Mouse (Mus musculus): Measurements from ENCODE around the gene Snrnp35. TPM values are rescaled to one million over a fixed set of nuclear protein-coding genes. Genes with fewer than 3 reads are reported as not detected.
A peak's percentile ranks its signal among the peaks of the same experiment; 100 is the strongest.

Snrnp35 gene
- total and polyA plus RNA-seq, 2 experiments from 2014 or later, result 4.4 to 14.0 TPM

DNA sequence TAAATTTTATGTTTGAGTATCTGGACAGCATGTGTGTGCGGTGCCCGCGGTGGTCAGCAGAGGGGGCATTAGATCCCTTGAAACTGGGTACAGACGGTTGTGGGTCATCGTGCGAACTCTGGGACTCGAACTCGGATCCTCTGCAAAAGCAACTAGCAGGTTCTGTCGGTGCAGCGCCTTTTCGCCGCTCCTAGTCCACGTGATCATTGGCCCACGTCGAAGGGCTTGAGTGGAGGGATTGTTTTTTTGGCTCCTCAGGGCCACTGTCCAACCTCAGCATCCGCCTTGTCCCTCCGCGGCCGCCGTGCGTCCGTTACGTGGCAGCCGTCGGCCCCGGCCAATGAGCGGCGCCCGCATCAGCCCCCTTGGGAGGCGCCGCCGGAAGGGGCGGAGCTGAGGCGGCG is 57.5 kb downstream of the Snrnp35 start, which contains the start of gene Tmed2:
Gene Tmed2, plus strand, starts transcription at position 313 of the 404 bp plus-strand sequence.
- under 1% methylated on average over 35 of the region's 35 CpGs for WGBS
- TF ChIP-seq EP300 (IDR thresholded peaks at IDR 0.05; ENCODE audit: low read depth) (peak; percentile 63; the same call in 1 of the 2 replicates), CTCF (IDR thresholded peaks at IDR 0.05; ENCODE audit: low read depth) (peak; percentile 32; the same call in 1 of the 2 replicates)
- peak; percentile 96 for DNase-seq (ENCODE audit: low spot score)
- H3K36me3 ChIP-seq (replicated peaks; ENCODE audit: control insufficient read depth, insufficient read depth, low read length), result peaks cover 23% of the 10 kb centered on the region
- no peaks in the 10 kb centered on the region for H3K27me3 ChIP-seq (ENCODE audit: control insufficient read depth, insufficient read depth, low read length)
- H3K4me2 ChIP-seq (ENCODE audit: low read depth, low read length), result peak within 1 kb of the TSS; percentile 66
- H3K9ac ChIP-seq (replicated peaks; ENCODE audit: low read depth, low read length), result peak within 1 kb of the TSS; percentile 72
- peak; percentile 95 for ATAC-seq (ENCODE audit: insufficient read depth, low read depth)
- H3K9me3 ChIP-seq (replicated peaks; ENCODE audit: control insufficient read depth, low read length), result no peaks in the 10 kb centered on the region
- H3K4me3 ChIP-seq (ENCODE audit: low read depth, low read length), result peak within 1 kb of the TSS; percentile 74
- peaks cover 13% of the 10 kb centered on the region for H3K4me1 ChIP-seq (ENCODE audit: control insufficient read depth, insufficient read depth)
- peak within 1 kb of the TSS; percentile 93 for H3K27ac ChIP-seq (ENCODE audit: low read depth)

Other genes starting within 250 kb of the Snrnp35 start
- gene Pitpnm2, start 233.4 kb upstream of the Snrnp35 start, total RNA-seq (2014; rRNA removed; ENCODE audit: low replicate concordance), result 17.1 and 28.6 TPM in 2 replicates
- 3.1 and 3.2 TPM in 2 replicates for gene Pitpnm2, start 233.4 kb upstream of the Snrnp35 start, polyA plus RNA-seq (2015; fragmentation: Nextera tagmentation; extraction: Ambion mirVana)
- gene Mphosph9, start 155.2 kb upstream of the Snrnp35 start, total RNA-seq (2014; rRNA removed; ENCODE audit: low replicate concordance), result 10.5 and 12.2 TPM in 2 replicates
- gene Mphosph9, start 155.2 kb upstream of the Snrnp35 start, polyA plus RNA-seq (2015; fragmentation: Nextera tagmentation; extraction: Ambion mirVana), result 4.4 and 5.3 TPM in 2 replicates
- gene 2810006K23Rik, start 155.0 kb upstream of the Snrnp35 start, total RNA-seq (2014; rRNA removed; ENCODE audit: low replicate concordance), result 13.2 and 20.0 TPM in 2 replicates
- 12.4 and 14.9 TPM in 2 replicates for gene 2810006K23Rik, start 155.0 kb upstream of the Snrnp35 start, polyA plus RNA-seq (2015; fragmentation: Nextera tagmentation; extraction: Ambion mirVana)
- gene Cdk2ap1, start 120.1 kb upstream of the Snrnp35 start, total RNA-seq (2014; rRNA removed; ENCODE audit: low replicate concordance), result 113 and 180 TPM in 2 replicates
- 23.2 and 26.6 TPM in 2 replicates for gene Cdk2ap1, start 120.1 kb upstream of the Snrnp35 start, polyA plus RNA-seq (2015; fragmentation: Nextera tagmentation; extraction: Ambion mirVana)
- gene Sbno1, start 57.1 kb upstream of the Snrnp35 start, total RNA-seq (2014; rRNA removed; ENCODE audit: low replicate concordance), result 27.0 and 33.8 TPM in 2 replicates
- 46.8 and 52.8 TPM in 2 replicates for gene Sbno1, start 57.1 kb upstream of the Snrnp35 start, polyA plus RNA-seq (2015; fragmentation: Nextera tagmentation; extraction: Ambion mirVana)
- gene Kmt5a, start 43.2 kb upstream of the Snrnp35 start, total RNA-seq (2014; rRNA removed; ENCODE audit: low replicate concordance), result 71.9 and 82.9 TPM in 2 replicates
- gene Kmt5a, start 43.2 kb upstream of the Snrnp35 start, polyA plus RNA-seq (2015; fragmentation: Nextera tagmentation; extraction: Ambion mirVana), result 26.0 and 27.7 TPM in 2 replicates
- 8.4 and 12.4 TPM in 2 replicates for gene Rilpl2, start 4.8 kb upstream of the Snrnp35 start, total RNA-seq (2014; rRNA removed; ENCODE audit: low replicate concordance)
- 14.9 and 15.4 TPM in 2 replicates for gene Rilpl2, start 4.8 kb upstream of the Snrnp35 start, polyA plus RNA-seq (2015; fragmentation: Nextera tagmentation; extraction: Ambion mirVana)
- 34.7 and 52.1 TPM in 2 replicates for gene Rilpl1, start 48.3 kb downstream of the Snrnp35 start, total RNA-seq (2014; rRNA removed; ENCODE audit: low replicate concordance)
- 39.0 and 40.5 TPM in 2 replicates for gene Rilpl1, start 48.3 kb downstream of the Snrnp35 start, polyA plus RNA-seq (2015; fragmentation: Nextera tagmentation; extraction: Ambion mirVana)
- 331 and 388 TPM in 2 replicates for gene Tmed2, start 57.6 kb downstream of the Snrnp35 start, total RNA-seq (2014; rRNA removed; ENCODE audit: low replicate concordance)
- gene Tmed2, start 57.6 kb downstream of the Snrnp35 start, polyA plus RNA-seq (2015; fragmentation: Nextera tagmentation; extraction: Ambion mirVana), result 389 and 404 TPM in 2 replicates
- gene Ddx55, start 69.7 kb downstream of the Snrnp35 start, total RNA-seq (2014; rRNA removed; ENCODE audit: low replicate concordance), result 1.1 and 5.2 TPM in 2 replicates
- 4.9 and 5.9 TPM in 2 replicates for gene Ddx55, start 69.7 kb downstream of the Snrnp35 start, polyA plus RNA-seq (2015; fragmentation: Nextera tagmentation; extraction: Ambion mirVana)
- gene Eif2b1, start 96.0 kb downstream of the Snrnp35 start, total RNA-seq (2014; rRNA removed; ENCODE audit: low replicate concordance), result 23.7 and 58.6 TPM in 2 replicates
- 49.5 and 51.5 TPM in 2 replicates for gene Eif2b1, start 96.0 kb downstream of the Snrnp35 start, polyA plus RNA-seq (2015; fragmentation: Nextera tagmentation; extraction: Ambion mirVana)
- 18.9 and 49.7 TPM in 2 replicates for gene Gtf2h3, start 96.0 kb downstream of the Snrnp35 start, total RNA-seq (2014; rRNA removed; ENCODE audit: low replicate concordance)
- 21.1 and 22.3 TPM in 2 replicates for gene Gtf2h3, start 96.0 kb downstream of the Snrnp35 start, polyA plus RNA-seq (2015; fragmentation: Nextera tagmentation; extraction: Ambion mirVana)
- 20.4 and 30.1 TPM in 2 replicates for gene Atp6v0a2, start 145.4 kb downstream of the Snrnp35 start, total RNA-seq (2014; rRNA removed; ENCODE audit: low replicate concordance)
- gene Atp6v0a2, start 145.4 kb downstream of the Snrnp35 start, polyA plus RNA-seq (2015; fragmentation: Nextera tagmentation; extraction: Ambion mirVana), result 22.4 and 27.0 TPM in 2 replicates
- gene Dnah10, start 242.0 kb downstream of the Snrnp35 start, total RNA-seq (2014; rRNA removed; ENCODE audit: low replicate concordance), result not detected in 2 replicates
- 0.01 and 0.08 TPM in 2 replicates for gene Dnah10, start 242.0 kb downstream of the Snrnp35 start, polyA plus RNA-seq (2015; fragmentation: Nextera tagmentation; extraction: Ambion mirVana)